Mouse (Mus musculus): ENCODE data around the gene Ap5s1.
A peak's percentile ranks its signal among the peaks of the same experiment; 100 is the strongest.

Gene Ap5s1

GRCm38 (mm10) chr2:131187602-131187922 is 19.3 kb upstream of the Ap5s1 start:
- no peak for DNase-seq (ENCODE audit: low read depth)

DNA sequence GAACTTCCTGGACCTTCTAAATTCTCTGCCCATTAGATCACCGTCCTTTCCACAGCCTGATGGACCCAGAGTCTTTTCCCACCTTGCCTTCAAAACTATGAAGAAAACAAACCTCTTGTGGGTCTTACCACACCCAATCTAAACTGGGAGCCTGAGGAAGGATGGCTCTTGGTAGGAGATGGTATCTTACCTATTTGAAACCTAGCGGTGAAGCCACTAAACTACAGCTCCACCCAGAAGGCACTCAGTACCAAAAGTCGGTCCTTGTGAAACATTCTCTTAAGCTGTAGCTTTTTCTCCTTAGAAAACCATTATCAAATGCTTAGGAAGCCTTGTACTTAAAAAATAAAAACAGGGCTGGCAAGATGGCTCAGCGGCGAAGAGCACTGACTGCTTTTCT is 18.6 kb upstream of the Ap5s1 start:
- peak; percentile 79 for DNase-seq (ENCODE audit: low read depth)

DNA sequence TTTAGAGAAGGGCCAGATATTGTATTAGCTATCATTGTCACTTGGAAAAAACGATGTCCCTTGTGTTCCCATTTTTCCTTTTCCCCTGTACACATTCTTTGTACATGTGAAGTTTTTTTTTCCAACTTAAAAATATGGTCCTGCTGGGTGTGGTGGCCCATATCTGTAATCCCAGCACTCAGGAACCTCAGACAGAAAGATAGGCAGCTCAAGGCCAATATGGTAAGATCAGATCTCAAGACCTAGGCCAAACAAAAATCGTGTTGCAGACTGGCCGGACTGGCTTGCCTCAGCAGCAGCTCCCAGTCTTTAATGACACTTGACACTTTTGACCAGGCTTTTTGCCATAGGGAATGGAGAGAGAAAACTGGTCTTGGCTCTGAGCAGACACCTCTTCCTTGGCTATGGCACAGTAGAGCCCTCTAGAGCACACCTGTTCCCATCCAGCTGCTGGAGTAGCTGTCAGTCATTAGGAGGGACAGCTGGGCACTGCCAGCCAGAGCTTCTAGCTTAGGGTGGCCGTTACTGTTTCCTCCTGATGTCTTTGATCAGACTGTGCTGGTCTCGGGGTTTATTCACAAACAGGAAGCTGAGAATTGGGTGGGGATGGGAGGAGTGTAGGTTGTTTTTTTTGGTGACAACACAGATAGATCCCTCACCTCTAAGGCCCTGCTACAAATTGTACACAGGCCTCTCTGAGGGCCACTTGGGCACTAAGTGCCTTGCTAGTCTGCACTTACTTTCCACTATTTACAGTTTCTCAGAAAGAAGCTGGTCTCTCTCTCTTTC is 17.2 kb upstream of the Ap5s1 start:
- DNase-seq (ENCODE audit: low read depth), result peak; percentile 76

DNA sequence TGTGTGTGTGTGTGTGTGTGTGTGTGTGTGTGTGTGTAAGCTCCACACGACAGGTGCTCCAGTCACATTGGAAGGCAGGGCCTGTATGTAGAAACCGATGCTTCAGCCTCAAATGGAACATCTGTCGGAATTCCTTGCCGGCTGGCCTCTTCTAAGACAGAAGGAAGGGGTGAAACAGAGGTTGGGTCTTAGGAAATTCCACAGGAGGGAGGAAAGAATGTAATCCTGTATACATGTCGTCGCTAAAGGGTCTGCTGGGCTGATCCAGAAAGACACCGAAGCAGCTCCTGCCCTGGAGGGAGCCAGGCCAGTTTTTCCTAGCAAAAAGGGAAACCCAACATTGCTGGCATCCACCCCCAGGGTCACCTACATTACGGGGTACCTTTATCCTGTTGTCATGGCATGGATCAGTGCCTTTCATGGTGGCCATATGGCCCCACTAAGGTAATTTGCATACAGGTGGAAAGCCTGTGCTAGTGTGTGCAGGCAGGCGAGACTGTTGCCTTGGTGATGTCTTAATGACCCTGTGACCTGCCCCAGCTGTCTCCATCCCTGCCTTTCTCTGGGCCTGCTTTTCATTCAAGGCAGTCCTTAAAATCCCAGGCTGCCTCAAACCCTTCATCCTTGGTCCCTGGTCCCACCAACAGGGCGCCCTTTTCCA is 16.4 kb upstream of the Ap5s1 start:
- peak; percentile 40 for DNase-seq (ENCODE audit: low read depth)

- DNase-seq (ENCODE audit: low read depth), result peak; percentile 60
These were observed 15.9 kb upstream of the Ap5s1 start for GRCm38 (mm10) chr2:131191005-131191390.

DNA sequence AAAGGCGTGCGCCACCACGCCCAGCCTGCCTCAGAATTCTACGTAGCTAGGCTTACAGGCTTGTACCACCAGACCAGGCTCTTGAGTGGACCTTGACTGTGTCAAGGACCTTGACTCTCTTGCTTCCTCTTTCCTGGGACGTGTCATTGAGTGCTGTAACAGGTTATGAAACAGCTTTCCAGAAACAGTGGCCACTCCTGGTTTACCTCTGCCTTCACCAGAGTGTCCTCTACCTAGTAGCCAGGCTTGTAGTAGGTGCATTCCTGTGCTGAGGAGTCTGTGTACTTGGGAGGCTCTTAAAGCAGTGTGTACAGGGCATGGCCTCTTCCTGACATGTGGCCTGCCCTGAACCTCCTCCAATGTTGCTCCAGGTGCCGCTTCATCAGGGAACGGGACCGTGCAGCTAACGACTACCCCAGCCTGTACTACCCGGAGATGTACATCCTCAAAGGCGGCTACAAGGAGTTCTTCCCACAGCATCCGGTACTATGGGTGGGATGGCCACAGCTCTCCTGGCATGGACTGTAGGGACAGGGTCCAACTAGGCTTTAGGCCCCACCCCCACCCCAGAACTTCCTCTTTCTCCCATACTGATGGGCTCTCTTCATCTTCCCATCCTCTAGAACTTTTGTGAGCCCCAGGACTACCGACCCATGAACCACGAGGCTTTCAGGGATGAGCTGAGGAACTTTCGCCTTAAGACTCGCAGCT is 10.1 kb upstream of the Ap5s1 start:
- no peak for DNase-seq (ENCODE audit: low read depth)

- DNase-seq (ENCODE audit: low read depth), result peak; percentile 40
These were observed 6.2 kb upstream of the Ap5s1 start for GRCm38 (mm10) chr2:131200710-131201109.

DNA sequence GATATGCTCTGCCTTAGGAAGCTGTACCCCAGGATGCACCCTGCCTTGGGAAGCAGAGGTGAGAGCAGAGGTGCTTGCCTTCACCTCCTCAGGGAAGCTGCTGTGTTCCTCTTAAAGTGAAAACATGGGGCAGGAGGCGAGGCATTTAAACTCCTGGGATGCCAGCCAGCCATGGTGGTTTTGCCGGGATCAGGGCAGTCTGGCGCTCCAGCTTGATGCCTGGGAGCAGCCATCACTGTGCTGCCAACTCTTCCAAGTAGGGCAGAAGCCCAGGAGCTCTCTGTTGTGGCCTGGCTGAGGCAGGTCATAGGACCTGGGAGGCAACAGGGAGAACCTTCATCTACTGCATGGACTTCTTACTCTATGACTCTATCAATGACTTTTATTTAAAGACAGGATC is 5.6 kb upstream of the Ap5s1 start:
- no peak for DNase-seq (ENCODE audit: low read depth)

DNA sequence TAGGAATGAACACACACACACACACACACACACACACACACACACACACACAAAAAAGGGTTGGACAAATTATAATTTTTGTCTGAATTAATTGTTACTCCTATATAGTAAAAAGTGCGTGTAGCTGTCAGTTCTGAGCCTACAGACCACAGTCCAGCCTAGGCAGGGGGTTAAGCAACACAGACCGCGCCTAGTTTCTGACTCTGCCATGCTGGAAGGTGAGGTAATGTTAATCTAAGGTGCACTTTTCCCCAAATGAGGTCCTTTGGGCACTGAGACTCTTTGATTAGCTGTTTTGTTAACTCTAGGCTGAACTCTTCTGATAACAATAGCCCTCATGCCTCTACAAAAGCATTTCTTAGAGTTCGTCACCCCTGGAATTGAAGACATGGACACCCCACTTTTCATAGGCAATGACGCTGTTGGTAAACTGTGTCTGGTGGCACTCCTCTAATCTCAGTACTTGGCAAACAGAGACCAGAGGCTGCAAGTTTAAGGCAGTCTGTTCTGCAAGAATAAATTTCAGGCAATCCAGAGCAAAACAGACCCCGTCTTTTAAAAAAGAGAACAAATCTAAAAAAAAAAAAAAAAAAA is 3.0 kb upstream of the Ap5s1 start:
- no peak for DNase-seq (ENCODE audit: low read depth)

GRCm38 (mm10) chr2:131204410-131204981 is 2.4 kb upstream of the Ap5s1 start:
- DNase-seq (ENCODE audit: low read depth), result peak; percentile 46

DNA sequence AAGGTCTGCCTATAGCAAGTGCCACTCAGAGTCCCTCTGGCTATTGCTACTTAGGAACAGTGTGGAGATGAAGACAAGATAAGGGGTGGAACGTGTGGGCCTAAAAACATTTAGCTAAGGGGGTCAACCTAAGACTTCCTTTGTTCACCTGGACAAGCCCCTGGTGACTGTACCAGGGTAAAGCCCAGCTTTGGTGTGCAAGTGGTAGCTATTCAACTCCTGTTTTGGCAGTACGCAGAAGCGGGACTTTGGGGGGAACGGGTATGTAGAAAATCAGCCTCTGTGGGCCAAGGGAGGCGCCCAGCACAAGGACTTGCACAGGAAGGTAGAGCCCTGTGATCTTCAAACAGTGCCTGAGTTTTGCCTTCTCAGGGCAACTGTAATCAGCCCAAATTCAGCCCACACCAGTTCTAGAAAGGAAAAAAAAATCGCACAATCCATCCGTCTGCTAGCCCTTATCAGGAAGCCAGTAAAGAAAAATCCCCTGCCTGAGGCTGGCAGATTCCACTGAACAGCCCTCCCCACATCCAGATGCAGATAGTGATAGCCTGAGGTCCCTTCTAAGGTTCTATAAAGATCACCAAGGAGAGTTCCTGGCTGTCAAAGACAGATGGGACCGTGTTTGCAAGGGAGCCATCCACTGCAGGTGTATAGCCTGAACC is 1.2 kb upstream of the Ap5s1 start:
- no peak for DNase-seq (ENCODE audit: low read depth)

DNA sequence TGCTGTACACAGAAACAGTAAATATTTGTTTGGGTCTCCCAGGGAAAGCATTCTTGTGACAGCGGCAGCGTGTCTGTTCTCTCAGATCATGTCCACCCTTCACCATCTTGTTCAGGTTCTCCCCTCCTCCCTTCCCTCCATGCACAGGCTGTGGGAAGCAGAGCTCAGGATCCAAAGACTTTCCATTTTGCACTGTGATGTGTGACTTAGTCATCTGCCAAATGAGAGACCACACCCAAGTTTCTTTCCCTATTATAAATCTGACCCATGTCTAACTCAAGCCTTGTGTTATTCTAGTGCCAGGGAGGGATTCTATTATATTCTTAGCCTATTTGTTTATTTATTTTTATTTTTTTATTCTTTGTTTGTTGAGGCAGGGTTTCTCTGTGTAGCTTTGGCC is 1.5 kb downstream of the Ap5s1 start:
- no peak for DNase-seq (ENCODE audit: low read depth)

DNA sequence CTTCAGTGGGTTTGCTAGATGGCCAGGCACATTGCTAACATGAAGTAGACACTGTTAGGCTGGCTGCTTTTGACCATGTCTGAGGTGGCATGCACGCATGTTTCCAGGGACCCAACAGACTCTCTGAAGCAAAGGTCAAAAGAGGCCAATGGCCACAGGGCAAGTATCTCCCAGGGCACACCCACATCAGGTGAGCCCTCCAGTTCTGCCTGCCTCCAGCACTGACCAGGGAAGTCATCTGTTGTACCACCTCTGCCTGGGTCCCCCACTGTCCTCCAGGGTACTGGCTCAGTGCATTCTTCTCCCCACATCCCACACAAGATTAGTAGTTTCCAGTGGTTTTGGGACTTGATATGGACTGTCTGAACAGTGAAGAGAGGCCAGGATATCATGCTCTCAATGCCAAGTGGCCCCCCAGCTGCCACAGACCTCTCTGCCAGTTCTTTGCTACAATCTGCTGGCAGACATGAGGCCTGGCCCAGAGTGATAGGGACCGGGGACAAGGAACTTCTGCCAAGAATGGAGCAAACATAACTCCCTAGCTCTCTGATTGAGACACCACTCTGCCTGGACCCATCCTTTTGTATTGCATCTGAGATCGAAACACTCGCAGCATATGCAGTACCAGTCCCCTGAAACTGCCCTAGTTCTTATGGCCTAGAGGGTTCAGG is 2.4 kb downstream of the Ap5s1 start:
- DNase-seq (ENCODE audit: low read depth), result no peak

- DNase-seq (ENCODE audit: low read depth), result peak; percentile 94
These were observed 3.3 kb downstream of the Ap5s1 start for GRCm38 (mm10) chr2:131209969-131210792.

DNA sequence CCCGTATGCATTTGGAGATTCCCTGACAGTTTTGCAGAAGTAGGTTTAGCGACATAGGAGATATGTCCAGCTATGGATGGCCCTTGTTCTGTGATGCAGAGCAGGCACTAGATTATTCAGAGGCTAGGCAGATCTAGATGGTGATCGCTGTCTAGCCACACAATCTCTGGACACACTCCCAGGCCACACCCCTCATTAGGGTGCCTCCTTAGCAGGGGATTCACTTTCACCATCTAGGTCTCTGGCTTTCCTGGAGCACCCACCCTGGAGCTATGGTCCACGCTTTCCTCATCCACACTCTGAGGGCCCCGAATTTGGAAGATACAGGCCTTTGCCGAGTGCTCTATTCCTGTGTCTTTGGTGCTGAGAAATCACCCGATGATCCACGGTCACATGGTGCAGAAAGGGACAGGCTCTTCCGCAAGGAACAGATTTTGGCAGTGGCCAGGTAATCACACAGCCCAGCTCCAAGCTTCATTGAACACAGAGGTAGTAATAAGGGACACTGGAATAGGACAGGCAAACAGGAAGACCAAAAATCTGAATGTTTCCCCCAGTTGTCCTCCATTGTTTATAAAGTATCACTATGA is 4.2 kb downstream of the Ap5s1 start:
- no peak for DNase-seq (ENCODE audit: low read depth)

DNA sequence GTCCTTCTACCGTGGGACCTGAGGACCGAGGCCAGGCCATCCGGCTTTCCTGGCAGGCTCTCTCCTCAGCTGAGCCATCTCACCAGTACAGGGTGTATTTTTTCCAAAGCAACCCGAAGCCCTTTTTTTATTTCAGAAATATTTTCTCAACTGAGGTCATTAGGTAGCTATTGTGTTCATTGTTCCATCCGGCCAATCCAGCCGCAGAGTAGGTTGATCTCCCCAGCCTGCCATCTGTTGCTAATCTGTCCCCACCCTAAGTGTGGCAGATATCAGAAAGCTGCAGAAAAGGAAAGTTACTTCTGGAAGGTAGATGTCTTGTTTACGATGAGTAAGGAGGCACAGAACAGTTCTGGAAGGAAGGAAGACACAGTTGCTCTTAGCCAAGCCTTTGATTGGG is 6.9 kb downstream of the Ap5s1 start:
- no peak for DNase-seq (ENCODE audit: low read depth)

DNA sequence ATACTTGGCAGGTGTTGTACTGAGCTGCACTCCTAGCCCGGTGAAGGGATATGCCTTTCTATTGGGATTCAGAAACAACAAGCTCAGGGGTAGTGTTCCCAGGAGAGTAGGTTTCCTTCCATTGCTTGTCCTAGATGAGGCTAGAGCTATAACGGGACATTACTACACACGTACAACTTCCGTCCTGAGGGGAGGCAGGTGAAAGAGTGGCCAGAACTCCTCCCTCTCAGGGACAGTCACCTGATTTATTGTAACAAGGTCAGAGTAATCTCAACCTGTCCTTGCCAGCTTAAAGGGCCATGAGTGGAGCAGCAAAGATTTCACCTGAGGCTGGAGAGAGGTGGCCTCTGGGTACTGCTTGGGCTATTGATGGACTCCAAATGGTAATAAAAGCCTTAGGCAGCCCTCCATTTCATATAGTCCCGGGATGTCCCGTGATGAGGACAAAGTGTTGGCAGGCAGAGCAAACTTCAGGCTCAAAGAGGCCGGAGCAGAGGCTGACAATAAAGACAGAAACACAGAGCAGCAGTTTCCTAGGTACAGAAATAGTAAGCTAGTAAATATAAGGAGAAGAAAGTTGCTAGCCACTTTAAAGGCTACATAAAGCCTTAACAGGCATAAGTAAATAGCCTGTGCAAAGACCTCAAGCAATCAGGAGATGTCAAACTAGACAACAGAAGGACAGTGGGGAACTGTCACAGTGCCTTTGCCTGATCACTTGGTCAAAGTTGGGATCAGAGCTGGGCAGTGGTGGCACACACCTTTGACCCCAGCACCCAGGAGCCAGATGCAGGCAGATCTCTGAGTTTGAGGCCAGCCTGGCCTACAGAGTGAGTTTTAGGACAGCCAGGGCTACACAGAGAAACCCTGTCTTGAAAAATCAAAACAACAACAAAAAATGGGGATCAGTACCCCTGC is 9.3 kb downstream of the Ap5s1 start:
- no peak for DNase-seq (ENCODE audit: low read depth)

GRCm38 (mm10) chr2:131220030-131220429 is 13.2 kb downstream of the Ap5s1 start:
- no peak for DNase-seq (ENCODE audit: low read depth)
